Mouse (Mus musculus): Measurements from ENCODE around the gene Cage1. TPM values are rescaled to one million over a fixed set of nuclear protein-coding genes. Genes with fewer than 3 reads are reported as not detected.

The Cage1 gene
- polyA plus RNA-seq, 1 experiment from 2014 or later, result 1.2 TPM

DNA sequence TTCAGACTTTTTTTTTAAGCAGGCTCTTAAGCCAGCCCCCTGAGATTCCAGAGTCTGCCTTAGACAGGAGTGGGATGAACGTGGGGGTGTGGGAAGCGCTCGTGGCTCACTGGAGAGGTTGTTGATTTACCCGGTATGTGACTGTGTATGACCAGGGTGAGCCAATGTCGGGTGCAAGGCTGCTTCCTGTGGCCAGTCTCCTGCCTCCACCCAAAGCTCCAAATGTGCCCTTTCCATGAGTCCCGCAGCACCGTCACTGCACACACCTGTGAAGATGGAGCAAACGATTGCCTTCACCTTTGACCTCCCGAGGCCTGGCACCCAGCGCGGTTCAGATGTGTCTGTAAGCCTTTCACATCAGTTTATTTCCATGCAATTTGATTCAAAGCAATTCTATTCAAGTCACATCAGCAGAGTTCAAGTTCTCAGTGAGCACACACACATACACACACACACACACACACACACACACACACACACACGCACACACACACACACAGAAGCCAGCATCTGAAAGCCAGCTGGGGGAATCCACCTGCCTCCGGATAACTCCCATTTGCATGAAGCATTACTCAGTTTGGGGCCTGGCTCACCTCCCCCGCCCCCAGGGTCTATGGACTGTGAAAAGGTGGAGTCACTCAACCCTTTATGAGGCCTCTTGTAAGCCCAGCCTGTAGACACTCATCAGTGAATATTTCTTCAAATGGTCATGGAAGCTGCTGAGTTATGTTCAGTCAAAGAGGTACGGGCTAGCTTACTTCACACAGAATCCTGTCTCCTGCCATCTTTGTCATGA lies 70.4 kb downstream of the Cage1 start:
- no peak for DNase-seq (ENCODE audit: low spot score)

GRCm38 (mm10) chr13:37965126-37965914 lies 71.5 kb downstream of the Cage1 start:
- DNase-seq (ENCODE audit: low spot score), result peak; percentile 41

DNA sequence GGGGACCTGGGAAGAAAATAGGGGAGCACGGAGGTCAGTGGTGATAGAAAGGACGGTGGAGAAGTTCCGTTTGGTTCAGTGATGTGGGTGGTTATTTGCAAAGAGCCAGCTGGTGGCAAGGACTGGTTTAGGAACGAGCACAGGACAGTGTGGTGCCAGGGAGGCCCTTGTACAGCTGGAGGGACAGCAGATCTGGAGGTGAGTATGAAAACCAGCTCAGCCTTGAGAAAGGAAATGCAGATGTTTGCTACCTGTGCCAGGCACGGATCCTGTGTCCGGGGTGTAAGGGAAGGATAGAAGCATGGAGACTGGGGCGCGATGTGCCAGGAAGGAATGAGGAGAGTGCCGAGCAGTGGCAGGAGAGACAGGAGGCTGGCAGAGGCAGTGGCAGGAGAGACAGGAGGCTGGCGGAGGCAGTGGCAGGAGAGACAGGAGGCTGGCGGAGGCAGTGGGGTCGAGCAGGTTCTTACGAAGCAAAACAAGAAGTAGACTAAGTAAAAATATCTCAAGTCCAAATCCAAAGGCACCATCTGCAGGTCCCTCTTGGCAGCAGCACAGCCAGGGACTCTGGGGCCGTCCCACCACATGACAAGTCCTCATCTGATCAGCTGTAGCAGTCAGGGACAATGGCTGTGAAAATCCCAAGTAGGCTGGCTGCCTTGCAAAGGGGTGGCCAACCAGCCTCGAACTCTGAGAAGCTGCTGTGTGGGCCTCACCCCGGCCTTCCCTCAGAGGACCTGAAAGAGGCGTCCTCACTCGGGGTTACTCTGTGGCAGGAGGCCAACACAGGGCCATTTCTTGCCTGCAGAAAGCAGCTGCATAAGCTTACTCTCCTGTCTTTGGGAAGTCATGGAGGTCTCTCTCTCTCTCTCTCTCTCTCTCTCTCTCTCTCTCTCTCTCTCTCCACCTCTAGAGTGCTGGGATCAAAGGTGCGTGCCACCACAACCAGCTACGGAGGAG lies 72.5 kb downstream of the Cage1 start:
- no peak for DNase-seq (ENCODE audit: low spot score)

GRCm38 (mm10) chr13:37963354-37964007 lies 73.4 kb downstream of the Cage1 start:
- peak; percentile 83 for DNase-seq (ENCODE audit: low spot score)

DNA sequence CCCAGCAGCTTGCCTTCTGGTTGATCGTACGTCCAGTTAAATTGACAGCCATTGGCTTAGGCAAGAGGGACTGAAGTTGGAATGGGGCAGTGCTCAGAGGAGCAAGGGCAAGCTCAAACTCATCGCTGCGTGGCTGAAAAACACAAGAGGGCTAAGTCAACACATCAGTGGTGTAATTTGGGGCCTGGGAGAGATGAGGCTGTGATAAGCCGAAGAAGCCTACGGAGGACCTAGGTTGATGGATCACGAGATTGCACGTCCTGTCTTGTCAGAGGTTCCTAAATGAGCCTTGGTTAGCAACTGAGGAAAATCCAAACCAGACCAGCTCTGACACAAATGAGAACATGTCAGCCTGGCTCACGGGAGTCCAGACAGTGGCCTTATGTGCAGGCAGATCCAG lies 74.3 kb downstream of the Cage1 start:
- DNase-seq (ENCODE audit: low spot score), result no peak

DNA sequence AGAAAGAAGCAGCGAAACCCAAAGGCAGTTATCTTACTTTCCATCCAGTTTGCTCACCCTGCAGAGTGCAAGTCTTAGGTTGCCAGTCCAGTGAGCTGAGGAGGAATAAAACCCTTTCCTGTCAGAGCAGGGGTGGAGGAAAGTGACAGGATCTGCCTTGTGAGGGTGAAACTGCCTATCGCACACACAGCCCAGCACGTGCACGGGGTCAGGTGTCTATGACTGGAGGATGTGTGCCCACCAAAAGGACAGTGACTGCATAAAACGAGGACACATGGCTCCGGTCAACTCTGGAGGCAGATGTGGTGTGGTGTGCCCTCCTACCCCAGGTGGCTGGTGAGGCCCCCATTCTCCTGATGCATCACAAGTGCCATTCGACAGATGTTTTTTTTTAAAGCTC lies 76.9 kb downstream of the Cage1 start:
- peak; percentile 35 for DNase-seq (ENCODE audit: low spot score)

- DNase-seq (ENCODE audit: low spot score), result no peak
Measured at GRCm38 (mm10) chr13:37959239-37959907, 77.5 kb downstream of the Cage1 start.

GRCm38 (mm10) chr13:37958498-37959238 lies 78.2 kb downstream of the Cage1 start:
- no peak for DNase-seq (ENCODE audit: low spot score)

Small RNA genes lying within 50 kb of the gene (microRNA-seq; reads per million reads assigned to microRNA genes)
- not detected for gene Gm27387 (ENCODE audit: borderline number of aligned reads)

Other genes starting within 250 kb of the Cage1 start
- 79.5 and 87.2 TPM in 2 replicates for gene Ssr1, start 42.9 kb downstream of the Cage1 start, polyA plus RNA-seq (2015; fragmentation: Nextera tagmentation; extraction: Ambion mirVana)
- gene Riok1, start 74 bp downstream of the Cage1 start, polyA plus RNA-seq (2015; fragmentation: Nextera tagmentation; extraction: Ambion mirVana), result 57.5 and 70.8 TPM in 2 replicates
- 15.6 and 19.3 TPM in 2 replicates for gene Dsp, start 114.2 kb upstream of the Cage1 start, polyA plus RNA-seq (2015; fragmentation: Nextera tagmentation; extraction: Ambion mirVana)
- 43.7 and 48.2 TPM in 2 replicates for gene Snrnp48, start 167.9 kb upstream of the Cage1 start, polyA plus RNA-seq (2015; fragmentation: Nextera tagmentation; extraction: Ambion mirVana)